Mouse (Mus musculus) kidney, adult 9 months (tissue): ENCODE data around the gene 4932438A13Rik.

Experiments
- DNase-seq: peaks from one replicate; pipeline ENCODE4 v3.0.0; 2022

The 4932438A13Rik gene

GRCm38 (mm10) chr3:36941572-36941971 lies 78.7 kb downstream of the 4932438A13Rik start:
- no peak for DNase-seq

GRCm38 (mm10) chr3:36942108-36942507 lies 79.2 kb downstream of the 4932438A13Rik start:
- DNase-seq: no peak

- DNase-seq: no peak
These were observed 80.8 kb downstream of the 4932438A13Rik start for GRCm38 (mm10) chr3:36943706-36944105.

- DNase-seq: no peak
These were observed 175.1 kb downstream of the 4932438A13Rik start for GRCm38 (mm10) chr3:37037979-37038378.

GRCm38 (mm10) chr3:37039811-37040210 lies 176.9 kb downstream of the 4932438A13Rik start:
- peak; percentile 43 for DNase-seq

GRCm38 (mm10) chr3:37051491-37051890 lies 188.6 kb downstream of the 4932438A13Rik start:
- DNase-seq: no peak

- no peak for DNase-seq
These were observed 200.5 kb downstream of the 4932438A13Rik start, which contains the start of gene Adad1 for GRCm38 (mm10) chr3:37063406-37063805. TSS of gene Adad1 (plus strand) at chr3:37063527.

- peak; percentile 78 for DNase-seq
These were observed 210.3 kb downstream of the 4932438A13Rik start for GRCm38 (mm10) chr3:37073211-37073610.

GRCm38 (mm10) chr3:37084860-37085259 lies 222.0 kb downstream of the 4932438A13Rik start:
- DNase-seq: no peak

GRCm38 (mm10) chr3:37090721-37091120 lies 227.8 kb downstream of the 4932438A13Rik start:
- DNase-seq: no peak
